Mouse (Mus musculus): ENCODE data around the gene Nfya.

Gene Nfya

DNA sequence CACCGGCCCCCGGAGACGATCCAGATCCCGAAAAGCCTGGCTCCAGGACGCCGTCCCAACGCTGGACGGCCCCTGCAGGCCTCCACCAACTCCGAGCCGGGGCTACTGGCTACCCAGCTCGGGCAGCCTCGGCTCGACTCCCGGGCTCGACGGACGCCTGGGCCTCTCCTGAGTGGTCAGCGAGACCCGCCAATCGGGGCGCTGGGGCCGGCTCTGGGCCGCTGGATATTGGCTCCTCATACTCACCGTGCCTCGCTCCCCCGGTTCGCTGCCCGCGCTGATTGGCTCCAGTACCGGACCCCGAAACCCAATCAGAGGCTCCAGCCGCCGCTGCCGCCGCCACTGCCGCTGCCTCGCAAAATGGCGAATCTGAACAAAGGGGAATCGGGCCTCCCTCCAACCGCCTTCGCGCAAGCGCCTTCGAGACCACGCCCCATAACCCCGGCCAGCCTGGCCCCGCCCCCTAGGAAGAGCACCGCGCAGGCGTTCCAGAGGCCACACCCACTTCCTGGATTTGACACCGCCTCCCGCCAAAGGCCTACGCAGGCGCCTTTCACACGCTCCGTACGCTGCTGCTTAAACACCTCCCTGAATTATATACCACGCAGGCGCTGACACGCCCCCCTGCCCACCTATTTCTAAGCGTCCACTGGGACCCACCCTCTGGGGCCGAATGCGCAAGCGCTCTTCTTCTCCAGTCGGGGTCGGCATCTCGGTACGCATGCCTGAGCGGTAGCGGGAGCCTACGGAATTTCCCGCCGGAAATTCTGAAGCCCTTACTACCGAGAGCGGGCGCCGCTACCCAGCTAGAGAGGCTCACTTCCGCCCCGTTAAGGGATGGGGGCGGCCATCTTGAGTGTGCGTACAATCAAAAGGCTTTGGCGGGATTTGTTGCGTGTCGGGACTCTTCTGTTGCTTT lies at the start of gene Nfya, which contains the start of gene Oard1:
Gene Nfya, minus strand, starts transcription at position 527 of the 919 bp plus-strand sequence.
Gene Oard1, plus strand, starts transcription at position 635 of the 919 bp plus-strand sequence.
- DNase-seq (ENCODE audit: low spot score in 2 of 2), result peak; percentile 100

- DNase-seq (ENCODE audit: low spot score in 2 of 2), result no peak
These were observed 48.4 kb upstream of the Nfya start for GRCm38 (mm10) chr17:48457971-48458653.

GRCm38 (mm10) chr17:48455955-48456354 lies 46.2 kb upstream of the Nfya start:
- no peak for DNase-seq (ENCODE audit: low spot score in 2 of 2)

GRCm38 (mm10) chr17:48454688-48455087 lies 45.0 kb upstream of the Nfya start, which contains the start of gene Unc5cl:
Gene Unc5cl, plus strand, starts transcription at chr17:48454901.
- no peak for DNase-seq (ENCODE audit: low spot score in 2 of 2)

- DNase-seq (ENCODE audit: low spot score in 2 of 2), result no peak
These were observed 44.5 kb upstream of the Nfya start for GRCm38 (mm10) chr17:48454190-48454589.

- DNase-seq (ENCODE audit: low spot score in 2 of 2), result no peak
These were observed 43.8 kb upstream of the Nfya start for GRCm38 (mm10) chr17:48453489-48453888.

GRCm38 (mm10) chr17:48451753-48452444 lies 42.2 kb upstream of the Nfya start:
- DNase-seq (ENCODE audit: low spot score in 2 of 2), result no peak

DNA sequence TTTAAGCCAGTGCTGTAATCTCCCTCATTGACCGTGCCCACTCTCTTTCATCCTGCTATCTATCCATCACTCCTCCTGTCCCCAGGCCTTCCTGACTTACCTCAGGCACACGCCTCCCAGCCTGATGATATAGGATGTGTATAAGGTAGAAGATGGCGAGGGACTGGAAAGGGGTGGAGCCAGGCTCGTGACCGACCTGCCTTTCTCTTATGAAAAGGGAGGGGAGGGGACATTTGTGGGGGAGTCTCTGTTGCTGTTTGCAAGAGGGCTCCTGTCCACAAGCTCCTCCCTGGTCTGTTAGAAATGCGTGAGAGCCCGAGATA lies 41.6 kb upstream of the Nfya start, which contains the start of gene Tspo2:
Gene Tspo2, minus strand, starts transcription at position 170 of the 323 bp plus-strand sequence.
- no peak for DNase-seq (ENCODE audit: low spot score in 2 of 2)

DNA sequence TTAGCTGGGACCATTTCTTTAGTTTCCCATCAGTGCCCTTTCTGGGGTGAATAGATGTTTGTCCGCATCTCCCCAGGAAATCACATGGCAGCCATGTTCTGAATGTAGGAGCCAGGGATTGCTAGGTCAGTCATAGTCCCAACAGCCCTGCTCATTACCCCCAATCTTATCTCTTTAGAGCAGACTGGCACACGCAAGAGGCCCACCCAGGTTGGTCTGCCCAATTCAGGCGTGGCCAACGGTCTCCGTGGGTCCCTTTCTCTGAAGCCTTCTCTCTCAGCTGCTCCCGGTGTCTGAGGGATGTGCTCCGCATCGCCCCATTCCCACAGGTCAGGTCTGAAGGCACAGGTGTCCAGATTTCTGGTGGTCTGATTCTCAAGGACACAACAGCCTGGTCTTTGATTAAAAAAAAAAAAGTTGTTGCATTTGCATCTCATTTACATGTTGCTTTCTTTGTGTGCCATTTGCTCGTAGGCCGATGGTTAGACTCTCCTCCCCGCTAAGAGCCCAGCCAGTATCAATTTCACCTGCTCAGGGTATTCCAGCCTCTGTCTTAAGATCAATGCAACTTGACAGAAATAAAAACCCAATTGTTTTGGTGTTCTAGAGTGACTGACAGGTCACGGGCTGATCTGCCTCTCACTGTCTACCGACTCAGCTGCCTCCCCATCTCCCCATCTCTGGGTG lies 41.1 kb upstream of the Nfya start:
- DNase-seq (ENCODE audit: low spot score in 2 of 2), result no peak

DNA sequence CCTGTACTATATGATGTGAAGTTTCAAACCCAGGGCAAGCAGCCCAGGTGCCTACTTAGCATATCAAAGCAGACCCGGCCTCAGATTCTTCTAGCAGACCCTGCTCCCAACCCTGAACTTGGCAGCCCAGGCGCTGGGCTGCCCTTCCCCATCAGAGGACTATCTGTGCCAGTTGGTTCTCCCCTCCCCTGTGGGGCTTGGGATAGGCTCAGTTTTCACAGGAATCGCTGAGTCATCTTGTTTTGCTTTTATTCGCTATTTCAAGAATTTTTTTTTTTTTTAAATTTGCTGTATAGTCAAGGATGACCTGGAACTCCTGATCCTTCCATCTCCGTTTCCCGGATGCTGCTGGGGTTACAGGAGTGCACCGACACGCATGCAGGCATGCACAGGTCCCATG lies 38.0 kb upstream of the Nfya start:
- DNase-seq (ENCODE audit: low spot score in 2 of 2), result no peak

GRCm38 (mm10) chr17:48443542-48444145 lies 33.9 kb upstream of the Nfya start:
- no peak for DNase-seq (ENCODE audit: low spot score in 2 of 2)

- DNase-seq (ENCODE audit: low spot score in 2 of 2), result no peak
These were observed 33.2 kb upstream of the Nfya start for GRCm38 (mm10) chr17:48442745-48443457.

DNA sequence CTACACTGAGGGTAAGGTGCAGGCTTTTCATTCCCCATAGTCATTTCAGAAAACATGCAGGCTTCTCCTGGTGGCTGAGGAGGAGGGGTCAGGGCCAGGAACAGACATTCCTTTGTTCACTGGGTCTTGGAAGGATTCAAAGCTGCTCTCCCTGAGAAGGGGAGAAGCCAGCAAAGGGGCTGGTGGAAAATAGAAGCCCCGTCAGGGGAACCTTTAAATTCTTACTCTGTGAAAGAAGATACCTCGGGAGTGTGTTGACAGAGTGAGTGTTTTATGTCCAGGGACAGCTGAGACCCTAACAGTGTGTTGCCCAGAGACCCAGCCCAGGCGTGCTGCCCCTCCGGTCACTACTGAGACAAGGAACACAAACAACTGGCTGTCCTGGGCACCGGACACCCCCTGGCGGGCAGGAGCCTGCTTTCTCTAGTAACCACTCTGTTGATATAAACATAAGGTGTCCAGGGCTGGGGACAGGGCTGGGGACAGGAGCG lies 27.8 kb upstream of the Nfya start:
- DNase-seq (ENCODE audit: low spot score in 2 of 2), result no peak

GRCm38 (mm10) chr17:48436487-48436886 lies 26.8 kb upstream of the Nfya start:
- no peak for DNase-seq (ENCODE audit: low spot score in 2 of 2)

DNA sequence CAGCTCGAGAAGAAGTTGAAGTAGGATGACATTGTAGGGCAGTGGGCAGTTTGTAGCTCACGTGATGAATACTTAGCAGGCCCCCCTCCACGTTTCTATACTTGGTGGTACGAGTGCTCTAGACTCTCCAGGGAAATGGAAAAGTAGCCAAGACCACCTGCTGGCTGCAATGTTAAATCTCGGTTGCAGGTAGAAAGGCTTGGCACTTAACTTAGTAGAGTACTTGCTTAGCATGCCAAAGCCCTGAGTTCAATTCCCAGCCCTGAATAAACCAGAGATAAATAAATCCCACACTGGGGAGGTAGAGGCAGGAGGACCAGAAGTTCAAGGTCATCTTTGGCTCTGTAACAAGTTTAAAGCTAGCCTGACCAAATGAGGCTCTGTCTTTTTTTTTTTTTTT lies 24.8 kb upstream of the Nfya start:
- no peak for DNase-seq (ENCODE audit: low spot score in 2 of 2)

GRCm38 (mm10) chr17:48433689-48434330 lies 24.1 kb upstream of the Nfya start:
- no peak for DNase-seq (ENCODE audit: low spot score in 2 of 2)

DNA sequence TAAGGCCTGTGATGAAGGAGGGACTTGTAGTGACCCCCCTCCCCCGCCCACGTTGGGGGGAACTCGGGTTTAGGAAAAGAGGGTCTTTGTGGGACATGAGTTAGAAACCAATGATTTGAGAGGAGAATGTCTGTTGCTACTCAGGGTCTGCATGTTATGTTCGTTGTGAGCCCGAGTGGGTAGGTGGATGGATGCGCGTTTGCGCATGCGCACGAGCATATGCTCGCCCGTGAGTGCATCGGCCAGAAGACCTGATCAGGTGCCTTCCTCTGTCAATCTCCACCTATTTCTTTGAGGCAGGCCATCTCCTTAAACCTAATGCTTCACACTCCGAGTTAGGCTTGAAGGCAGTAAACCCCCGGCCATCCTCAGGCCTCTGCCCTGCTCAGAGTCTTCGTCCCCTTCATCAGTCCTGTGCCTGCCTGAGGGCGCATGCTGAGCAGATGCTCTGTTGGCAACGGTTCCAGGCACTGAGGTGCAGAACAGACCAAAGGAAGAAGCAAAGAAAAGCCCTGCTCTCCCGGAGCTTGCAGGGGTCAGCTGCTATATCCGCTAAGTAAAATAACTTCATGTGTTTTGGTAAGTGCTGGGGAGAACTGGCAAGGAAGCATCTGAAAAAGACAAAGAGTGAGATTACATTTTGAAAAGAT lies 23.4 kb upstream of the Nfya start:
- no peak for DNase-seq (ENCODE audit: low spot score in 2 of 2)

- DNase-seq (ENCODE audit: low spot score in 2 of 2), result no peak
These were observed 22.7 kb upstream of the Nfya start, which contains the start of gene Apobec2 for GRCm38 (mm10) chr17:48432158-48432980. Gene Apobec2, minus strand, starts transcription at chr17:48432930.
